Mouse (Mus musculus) cerebellum, postnatal 25 days (tissue): ENCODE data around the gene Acsm5.

Experiments used
- DNase-seq, 2 experiments: peaks; one replicate each; pipeline ENCODE4 v3.0.0; 2021; ENCODE audit warnings: mixed read lengths in 2 of 2

Acsm5 gene

GRCm38 (mm10) chr7:119519163-119519562 lies at the start of gene Acsm5:
Gene Acsm5 (plus strand): TSS chr7:119519463.
- no peak for DNase-seq

GRCm38 (mm10) chr7:119476500-119477389 lies 42.5 kb upstream of the Acsm5 start:
- DNase-seq: no peak

DNA sequence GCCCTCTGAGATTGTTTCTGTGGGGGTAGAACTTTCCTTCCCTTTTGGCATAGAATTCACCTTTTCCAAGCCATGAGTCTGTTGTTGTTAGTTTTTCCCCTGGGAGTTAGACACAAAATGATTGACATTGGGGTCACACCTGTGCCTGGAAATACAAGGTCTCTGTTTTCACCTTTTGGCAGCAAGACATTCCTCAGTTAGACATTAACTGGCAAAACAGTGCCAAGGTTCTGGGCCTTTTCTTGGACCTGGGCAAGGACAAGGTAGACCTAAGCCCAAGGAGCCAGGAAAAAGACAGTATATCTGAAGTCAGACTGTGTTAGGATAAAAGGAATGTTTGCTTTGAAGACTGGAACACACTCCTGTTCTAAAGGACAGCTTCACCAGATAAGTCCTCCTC lies 40.0 kb upstream of the Acsm5 start, which contains the start of gene Umod:
Umod (minus strand) TSS at position 27 of the 400 bp plus-strand sequence.
- no peak for DNase-seq

DNA sequence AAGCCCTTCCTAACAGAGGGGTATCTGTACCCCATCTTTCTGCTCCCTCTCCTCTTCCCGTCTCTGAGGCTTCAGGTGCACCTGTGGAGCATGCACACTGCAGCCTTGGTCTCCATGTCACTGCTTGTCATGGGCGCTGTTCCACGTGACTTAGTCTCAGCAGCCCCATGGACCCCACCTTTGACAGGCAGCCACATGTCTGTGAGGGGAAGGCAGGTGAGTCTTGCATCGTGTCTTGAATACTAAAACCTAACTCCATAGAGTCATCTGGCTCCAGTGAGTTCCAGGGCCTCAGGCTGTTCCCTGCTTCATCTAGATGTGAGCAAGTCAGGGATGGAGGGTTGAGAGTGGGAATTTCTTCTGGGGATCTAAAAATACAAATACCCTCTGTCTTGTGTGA lies 35.1 kb upstream of the Acsm5 start:
- no peak for DNase-seq

DNA sequence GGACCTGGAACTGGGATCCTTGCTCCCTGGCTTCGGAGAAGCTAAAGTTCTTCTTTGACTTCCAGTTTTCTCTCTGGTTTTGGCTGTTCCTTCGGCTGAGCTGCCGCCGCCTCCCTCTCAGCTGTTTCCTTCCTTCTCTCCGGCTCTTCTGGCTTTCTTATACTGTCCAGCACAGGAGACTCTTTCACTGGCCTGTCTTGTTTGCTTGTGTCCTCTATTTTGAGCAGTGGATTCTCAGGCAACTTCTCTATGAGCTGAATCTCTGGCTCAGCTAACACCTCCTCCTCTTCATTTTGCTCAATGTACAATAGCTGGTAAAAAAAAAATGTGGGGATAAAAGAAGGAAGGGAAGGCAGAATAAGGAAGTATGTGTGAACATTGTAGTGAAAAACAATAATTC lies 32.6 kb upstream of the Acsm5 start:
- no peak for DNase-seq

DNA sequence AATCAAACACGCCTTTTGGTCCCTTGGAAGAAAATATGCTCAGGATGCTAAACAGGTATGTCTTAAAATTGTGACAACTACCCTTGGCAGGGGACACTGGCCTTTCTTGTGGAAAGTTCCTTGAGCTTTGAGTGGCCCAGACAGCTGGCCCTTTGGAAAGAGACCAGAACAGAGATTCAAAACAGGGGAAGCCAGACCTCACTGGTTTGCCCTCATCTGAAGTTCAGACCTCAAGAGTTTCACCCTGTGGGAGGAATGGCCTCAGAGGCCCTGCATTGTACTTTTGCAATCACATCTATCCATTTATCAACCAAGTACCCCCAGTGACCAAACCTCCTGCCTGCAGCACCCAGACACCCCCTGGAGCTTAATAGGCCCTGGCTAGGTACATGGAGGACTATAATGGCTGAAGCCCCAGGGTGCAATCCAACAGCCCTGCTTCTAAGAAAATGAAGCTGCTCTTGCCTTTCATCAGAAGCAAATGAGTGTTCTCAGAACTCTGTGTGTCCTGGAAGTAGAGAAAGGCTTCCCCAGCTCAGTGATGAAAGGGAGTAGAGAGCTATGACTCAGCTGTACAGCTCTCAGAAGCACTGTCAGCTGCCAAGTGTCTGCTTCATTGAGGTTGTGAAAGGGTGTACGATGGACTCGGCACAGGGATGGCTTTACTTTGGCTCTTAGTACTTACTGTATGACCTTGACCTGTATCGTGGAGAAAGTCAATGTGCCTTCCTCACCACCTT lies 29.1 kb upstream of the Acsm5 start:
- no peak for DNase-seq

- DNase-seq: no peak
Measured at GRCm38 (mm10) chr7:119511143-119511542, 8.1 kb upstream of the Acsm5 start.

DNA sequence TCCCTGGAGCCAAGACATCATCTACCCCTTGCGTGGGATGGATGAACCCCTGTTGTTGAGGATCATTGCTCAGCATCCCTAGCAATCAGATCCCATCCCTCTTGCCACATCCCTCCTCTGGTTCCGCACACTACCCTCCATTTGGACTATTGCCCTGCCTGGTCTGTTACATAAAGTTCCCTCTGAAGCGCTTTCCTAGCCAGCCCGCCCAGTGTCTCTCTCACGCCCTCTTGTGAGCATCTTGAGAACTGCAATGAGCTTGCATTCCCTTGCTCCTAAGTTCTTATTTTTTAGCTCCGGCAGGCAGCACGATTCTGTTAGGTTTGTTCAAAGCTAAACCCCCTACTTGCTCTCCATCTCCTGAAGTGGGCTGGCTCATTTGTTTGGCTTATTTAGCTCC lies 6.2 kb upstream of the Acsm5 start:
- peak; percentile 58 to 76 for DNase-seq

GRCm38 (mm10) chr7:119515492-119516271 lies 3.6 kb upstream of the Acsm5 start:
- peak; percentile 50 to 74 for DNase-seq

- no peak for DNase-seq
Measured at GRCm38 (mm10) chr7:119516272-119516558, 3.0 kb upstream of the Acsm5 start.

DNA sequence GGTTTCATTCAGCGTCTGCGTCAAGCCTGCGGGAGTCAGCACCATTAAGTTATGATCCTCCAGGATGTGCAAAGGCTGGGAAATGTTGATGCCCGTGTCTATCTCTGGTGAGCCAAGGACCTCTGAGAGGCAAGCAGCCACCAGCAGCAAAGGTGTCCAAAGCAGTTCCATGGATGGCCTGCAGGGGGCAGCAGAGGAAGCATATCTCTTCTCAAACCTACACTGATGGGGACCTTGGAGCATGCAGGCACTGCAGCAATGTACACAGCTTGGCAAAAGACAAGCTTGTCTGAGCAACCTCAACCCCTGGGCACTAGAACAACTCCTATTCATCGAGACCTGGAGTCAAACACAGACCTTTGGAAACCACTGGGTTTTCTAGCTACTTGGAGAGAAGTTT lies 391 bp downstream of the Acsm5 start:
- DNase-seq: peak; percentile 77 to 82

- no peak for DNase-seq
Measured at GRCm38 (mm10) chr7:119521816-119522215, 2.6 kb downstream of the Acsm5 start.

DNA sequence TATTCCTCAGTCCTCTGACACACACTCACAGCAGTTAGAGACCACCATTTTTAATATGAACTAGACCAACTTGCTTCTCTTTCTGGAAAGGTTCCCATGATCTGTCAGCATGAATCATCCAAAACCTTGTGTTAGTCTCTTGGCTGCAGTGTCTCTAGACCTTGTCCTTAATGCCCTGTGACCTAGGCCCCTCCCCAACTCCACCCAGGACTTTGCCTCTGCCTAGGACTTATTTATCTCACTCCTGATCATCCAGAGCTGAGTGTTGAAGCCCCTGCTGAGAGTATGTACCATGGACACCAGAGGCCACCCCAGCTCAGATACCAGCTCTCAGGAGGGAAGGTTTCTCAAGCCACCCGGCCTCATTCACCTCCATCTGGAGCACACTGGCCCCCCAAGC lies 3.1 kb downstream of the Acsm5 start:
- no peak for DNase-seq

- DNase-seq: no peak
Measured at GRCm38 (mm10) chr7:119523389-119523788, 4.1 kb downstream of the Acsm5 start, which contains the start of gene Pdilt. Gene Pdilt (minus strand): TSS chr7:119523489.

GRCm38 (mm10) chr7:119525881-119526281 lies 6.6 kb downstream of the Acsm5 start:
- peak; percentile 6 to 11 for DNase-seq

- DNase-seq: no peak
Measured at GRCm38 (mm10) chr7:119526486-119526885, 7.2 kb downstream of the Acsm5 start.

DNA sequence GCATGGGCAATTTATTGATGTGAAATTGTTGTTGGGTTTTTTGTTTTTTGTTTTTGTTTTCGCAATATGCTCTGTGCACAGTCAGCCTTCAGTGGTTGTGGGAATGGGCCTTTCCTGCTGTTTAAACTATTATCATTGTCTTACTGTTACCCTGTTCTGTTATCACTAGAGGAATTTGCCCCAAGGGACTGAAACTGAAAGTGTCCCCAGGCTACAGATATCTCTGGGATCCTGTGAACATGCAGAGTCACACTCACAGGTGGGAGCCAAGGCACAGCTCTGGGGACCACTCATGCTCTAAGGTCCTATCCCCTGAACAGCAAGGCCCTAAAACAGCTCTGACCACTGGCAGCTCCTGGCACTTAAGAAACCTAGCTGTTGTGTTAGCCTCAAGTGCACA lies 7.9 kb downstream of the Acsm5 start:
- no peak for DNase-seq

GRCm38 (mm10) chr7:119527548-119527947 lies 8.3 kb downstream of the Acsm5 start:
- DNase-seq: no peak

DNA sequence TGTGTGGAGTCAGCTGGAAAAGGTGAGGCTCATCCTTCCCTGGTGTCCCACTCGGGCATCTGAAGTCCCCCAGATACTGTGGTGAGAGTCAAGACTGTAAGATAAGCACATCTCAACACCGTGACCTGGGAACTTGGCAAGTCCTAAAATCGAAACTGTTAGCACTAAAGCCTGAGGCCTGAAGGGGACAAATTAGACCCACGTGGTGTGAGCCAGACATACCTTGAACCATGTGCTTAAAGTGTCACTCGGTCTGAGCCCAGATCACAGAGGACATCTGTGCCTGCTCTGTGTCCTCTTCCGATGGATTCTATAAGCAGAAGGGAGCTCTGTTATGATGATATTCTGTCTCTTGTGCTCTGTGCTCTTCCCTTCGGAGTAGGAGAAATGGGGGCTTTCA lies 9.4 kb downstream of the Acsm5 start:
- DNase-seq: no peak

GRCm38 (mm10) chr7:119532924-119533323 lies 13.7 kb downstream of the Acsm5 start:
- no peak for DNase-seq

DNA sequence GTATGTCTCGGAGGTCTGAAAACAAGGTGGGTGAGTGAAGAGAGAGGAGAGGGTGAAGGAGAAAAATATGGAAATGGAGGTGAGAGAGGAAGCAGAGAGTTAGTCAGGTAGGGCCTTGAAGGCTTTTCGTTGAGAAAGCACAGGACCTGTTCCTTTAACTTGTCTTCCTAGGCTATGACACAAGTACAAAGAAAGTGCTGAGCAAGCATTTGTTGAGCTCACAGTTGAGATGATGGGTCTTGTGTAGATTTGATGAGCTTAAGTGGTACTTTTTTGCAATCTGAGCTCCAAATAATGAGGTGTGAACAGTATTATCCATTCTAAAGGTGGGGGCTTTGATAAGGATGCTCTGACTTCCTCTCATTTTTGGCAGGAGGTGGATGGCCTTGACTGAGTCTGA lies 15.1 kb downstream of the Acsm5 start:
- DNase-seq: no peak

- no peak for DNase-seq
Measured at GRCm38 (mm10) chr7:119542445-119542844, 23.2 kb downstream of the Acsm5 start.

GRCm38 (mm10) chr7:119545572-119545971 lies 26.3 kb downstream of the Acsm5 start:
- DNase-seq: no peak
